Mouse (Mus musculus) urinary bladder, adult 18-20 months (tissue): Measurements from ENCODE around the gene Atp1a4.
A peak's percentile ranks its signal among the peaks of the same experiment; 100 is the strongest.
"Not testable (repeated sequence)": the region's sequence is repeated elsewhere in the genome, so short reads cannot be mapped to it uniquely, and the experiment has no call there.

Experiments used
- DNase-seq, 2 experiments: peaks; one replicate each; pipeline ENCODE4 v3.0.0; 2022; ENCODE audit warnings: low spot score in 2 of 2, mixed read lengths in 2 of 2

Atp1a4 gene

GRCm38 (mm10) chr1:172281522-172282254 lies 23.5 kb upstream of the Atp1a4 start:
- peak in 1 of 2 experiments; percentile 49 for DNase-seq

GRCm38 (mm10) chr1:172279768-172280509 lies 21.7 kb upstream of the Atp1a4 start:
- DNase-seq: no peak

GRCm38 (mm10) chr1:172278328-172278727 lies 20.1 kb upstream of the Atp1a4 start:
- no peak for DNase-seq

- no peak for DNase-seq
These were observed 19.0 kb upstream of the Atp1a4 start for GRCm38 (mm10) chr1:172277172-172277571.

DNA sequence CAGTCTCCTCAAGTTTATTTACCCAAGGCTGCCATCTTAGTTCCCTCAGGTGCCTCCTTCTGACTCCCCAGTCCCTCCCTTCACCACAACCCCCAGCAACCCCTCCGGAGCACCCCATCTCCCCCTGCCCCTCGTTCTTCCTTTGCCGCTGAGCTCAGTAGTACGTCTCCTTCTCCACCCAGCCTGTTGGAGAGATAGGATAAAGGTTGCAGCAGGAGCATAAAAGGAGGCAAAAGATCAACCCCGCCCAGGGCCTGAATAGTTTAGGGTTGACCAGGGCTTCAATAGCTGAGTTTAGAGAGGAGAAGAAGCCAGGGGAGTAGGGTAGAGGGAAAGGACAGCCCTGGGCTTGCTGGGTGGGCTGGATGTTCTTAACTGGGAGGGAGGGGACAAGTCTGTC lies 16.3 kb upstream of the Atp1a4 start:
- DNase-seq: no peak

DNA sequence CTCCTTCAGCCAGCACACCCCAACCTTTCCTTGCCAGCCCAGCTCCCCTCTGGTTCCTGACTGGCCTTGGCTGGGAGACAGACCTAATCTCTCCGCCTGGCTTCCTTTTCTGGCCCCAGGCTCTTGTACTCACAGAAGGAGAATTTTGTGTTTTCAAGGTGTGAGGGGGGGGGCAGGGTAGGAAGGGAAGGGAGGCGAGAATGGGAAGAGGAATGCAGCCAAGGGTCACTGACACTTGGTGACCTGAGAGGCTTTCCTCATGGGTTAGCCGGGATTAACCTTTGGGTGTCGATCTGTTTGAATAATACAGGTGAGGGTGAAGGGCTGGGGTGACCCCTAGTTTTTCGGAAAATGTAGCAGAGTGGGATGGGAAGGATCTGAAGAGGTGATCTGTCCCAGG lies 15.9 kb upstream of the Atp1a4 start:
- DNase-seq: no peak

DNA sequence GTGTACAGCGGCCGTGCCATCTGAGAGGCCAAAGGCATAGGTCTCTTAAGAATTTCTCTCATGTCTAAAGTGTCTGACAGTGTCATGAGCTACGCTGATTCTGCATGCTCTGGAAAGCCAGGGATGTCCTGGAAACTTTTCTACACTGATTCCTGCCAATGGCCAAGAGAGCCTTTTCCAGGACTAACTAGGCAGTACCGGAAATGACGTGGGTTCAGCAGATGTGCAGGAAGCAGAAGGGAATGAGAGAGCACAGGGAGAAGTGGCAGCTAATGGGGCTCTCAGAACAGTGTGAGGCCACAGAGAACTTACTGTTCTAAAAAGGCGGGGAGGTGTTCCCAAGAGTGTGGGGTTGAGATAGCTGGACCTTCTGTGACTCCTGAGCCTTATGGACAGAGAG lies 15.2 kb upstream of the Atp1a4 start:
- DNase-seq: no peak

GRCm38 (mm10) chr1:172271765-172272164 lies 13.6 kb upstream of the Atp1a4 start:
- DNase-seq: no peak

DNA sequence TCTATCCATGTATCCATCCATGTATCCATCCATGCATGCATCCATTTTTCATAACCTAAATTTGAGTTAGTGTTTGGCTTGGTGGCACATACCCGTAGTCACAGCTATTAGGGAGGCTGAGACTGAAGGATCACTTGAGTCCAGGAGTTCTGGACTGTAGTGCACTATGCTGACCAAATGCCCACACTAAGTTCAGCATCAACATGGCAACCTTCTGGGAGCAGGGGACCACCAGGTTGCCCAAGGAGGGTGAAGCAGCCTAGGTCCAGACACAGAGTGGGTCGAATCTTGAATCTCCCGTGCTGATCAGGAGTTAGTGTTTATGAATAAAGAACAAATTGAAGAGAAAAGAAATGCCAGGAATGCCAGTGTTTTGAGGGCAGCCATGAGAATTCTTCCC lies 13.0 kb upstream of the Atp1a4 start:
- DNase-seq: no peak

DNA sequence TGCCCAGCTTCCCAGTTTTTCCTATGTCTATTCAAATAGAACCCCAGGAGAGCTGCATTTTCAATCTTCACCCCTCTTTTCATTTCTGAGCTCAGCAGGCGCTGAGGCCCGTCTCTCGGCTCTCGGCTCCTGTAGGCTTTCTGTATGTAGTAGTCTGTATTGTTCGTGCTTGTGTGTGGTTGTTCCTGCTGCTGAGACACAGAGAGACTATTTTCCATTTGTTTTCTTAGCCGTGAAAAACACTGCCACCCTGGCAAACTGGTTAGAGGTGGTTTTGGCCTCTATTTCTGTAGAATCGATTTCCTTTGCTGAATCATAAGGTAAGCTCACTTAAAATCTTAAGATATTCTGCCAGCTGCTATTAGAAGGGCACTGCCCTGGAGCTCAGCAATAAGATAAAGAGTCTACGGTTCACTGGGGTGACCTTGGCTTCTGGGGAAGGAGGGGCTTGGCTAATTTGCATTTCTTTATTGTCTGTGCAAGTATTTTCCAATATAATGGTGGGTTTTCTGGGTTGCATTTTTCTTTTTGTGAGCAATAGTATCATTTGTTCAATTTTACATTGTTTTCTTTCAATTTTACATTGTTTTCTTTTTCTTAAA lies 3.4 kb upstream of the Atp1a4 start, which contains the start of gene Igsf8:
Gene Igsf8 (plus strand): TSS at position 165 of the 602 bp plus-strand sequence.
- no peak for DNase-seq

DNA sequence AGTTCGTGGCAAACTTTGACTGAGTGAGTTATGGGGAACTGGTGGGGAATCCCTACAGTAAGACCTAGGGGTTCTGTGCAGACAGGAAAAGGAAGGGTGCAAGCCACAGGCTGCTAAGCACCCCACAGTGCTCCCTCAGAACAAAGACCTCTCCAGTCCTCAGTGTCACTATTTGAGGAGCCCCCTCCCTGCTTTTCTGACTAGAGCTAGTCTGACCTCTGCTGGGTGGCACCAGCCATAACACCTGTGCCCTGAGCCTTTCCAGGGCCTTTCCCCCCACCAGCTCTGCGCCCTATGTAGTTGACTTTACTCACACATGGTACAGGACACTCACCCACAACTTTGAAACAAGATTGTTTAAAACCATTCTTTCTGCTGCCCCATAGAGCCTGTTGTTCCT lies 10.5 kb downstream of the Atp1a4 start:
- no peak for DNase-seq

DNA sequence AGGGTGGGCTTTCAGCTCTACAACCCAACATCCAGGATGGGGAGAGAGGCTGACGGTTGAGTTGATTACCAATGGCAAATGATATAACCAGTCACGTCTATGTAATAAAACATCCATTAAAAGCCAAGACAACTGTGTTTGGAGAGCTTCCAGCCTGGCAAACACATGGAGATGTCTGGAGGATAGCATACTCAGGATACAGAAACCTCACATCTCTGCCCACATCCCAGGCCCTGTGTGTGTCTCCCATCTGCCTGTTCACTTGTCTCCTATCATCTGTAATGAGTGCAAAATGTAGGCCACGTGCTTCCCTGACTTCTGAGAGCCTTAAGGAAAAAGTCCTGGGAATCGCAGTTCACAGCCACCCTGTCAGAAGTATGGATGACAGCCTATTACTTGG lies 11.0 kb downstream of the Atp1a4 start:
- no peak for DNase-seq

DNA sequence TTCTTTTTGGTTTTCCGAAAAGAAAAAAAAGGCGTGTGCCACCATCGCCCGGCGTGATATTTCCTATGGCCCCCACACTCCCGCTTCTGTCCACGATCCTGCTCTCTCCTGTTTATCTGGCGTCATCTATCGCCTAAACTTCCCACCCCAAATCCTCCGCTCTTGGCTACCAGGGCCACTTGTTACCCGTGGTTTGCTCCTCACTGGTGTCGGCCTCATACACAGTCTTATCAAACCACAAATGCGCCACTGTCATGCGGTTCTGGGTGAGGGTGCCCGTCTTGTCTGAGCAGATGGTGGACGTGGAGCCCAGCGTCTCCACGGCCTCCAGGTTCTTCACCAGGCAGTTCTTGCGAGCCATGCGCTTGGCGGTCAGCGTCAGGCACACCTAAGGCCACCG lies 13.6 kb downstream of the Atp1a4 start:
- not testable (repeated sequence) for DNase-seq

DNA sequence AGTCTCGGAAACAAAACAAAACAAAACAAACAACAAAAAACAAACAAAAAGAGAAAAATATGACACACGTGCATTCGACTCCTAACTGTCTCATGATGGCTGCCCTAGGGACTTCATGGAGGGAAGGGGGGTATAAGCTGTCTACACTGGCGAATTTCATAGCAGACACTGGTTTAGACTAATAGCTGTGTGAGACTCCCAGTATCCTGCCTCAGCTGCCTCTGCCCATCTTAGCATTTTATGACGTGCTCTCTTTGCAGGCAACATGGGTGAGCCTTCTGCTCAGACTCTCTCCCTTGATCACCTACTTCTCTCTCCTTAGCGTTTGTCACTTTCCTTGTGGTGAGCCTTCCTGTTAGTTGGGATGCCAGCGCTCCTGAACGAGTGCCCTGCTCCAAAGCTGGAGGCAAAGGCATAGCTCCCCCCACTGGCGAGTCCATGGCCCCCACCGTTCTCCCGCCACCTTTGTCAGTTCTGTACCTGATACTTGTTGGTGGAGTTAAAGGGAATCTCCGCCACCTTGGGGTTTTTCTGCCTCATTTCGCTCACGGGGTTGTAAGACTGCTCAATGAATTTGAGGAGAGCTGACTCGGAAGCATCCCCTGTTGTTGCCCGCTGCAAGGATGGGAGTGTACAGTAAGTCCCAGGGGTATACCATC lies 14.5 kb downstream of the Atp1a4 start:
- DNase-seq: no peak

GRCm38 (mm10) chr1:172242401-172242800 lies 15.8 kb downstream of the Atp1a4 start:
- DNase-seq: no peak

DNA sequence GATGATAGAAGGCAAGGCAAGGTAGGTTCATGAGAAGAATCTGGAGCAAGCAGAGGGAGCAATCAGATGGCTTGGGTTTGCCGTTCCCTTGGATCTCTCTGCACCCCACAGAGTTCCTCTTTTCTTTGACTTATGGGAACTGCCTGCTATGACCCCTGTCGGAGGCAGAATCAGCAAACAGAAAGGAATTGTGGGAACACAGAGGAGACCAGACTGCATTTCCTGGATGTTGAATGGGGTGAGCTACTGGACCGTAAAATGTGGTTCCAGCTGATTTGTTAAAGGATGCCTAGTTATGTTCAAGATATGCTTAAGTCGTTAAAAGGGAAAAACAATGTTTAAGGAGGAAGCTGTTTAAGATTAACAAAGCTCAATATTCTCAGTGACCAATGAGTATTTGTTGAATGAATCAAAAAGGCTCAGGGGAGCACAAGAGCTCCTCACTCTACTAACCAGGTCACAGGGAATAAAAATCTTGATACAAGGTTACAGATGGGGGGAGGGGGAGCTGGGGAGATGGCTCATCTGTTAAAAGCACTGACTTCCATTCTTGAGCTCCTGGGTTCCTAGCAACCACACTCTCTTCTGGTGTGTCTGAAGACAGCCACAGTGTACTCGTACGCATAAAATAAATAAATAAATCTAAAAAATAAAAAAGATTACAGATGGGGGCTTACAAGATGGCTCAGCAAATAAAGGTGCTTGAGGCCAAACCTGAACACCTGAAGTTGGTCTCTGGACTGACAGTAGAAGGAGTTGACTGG lies 17.1 kb downstream of the Atp1a4 start:
- DNase-seq: no peak

- DNase-seq: no peak
These were observed 29.0 kb downstream of the Atp1a4 start for GRCm38 (mm10) chr1:172229215-172229614.

GRCm38 (mm10) chr1:172228209-172228608 lies 30.0 kb downstream of the Atp1a4 start:
- DNase-seq: no peak

DNA sequence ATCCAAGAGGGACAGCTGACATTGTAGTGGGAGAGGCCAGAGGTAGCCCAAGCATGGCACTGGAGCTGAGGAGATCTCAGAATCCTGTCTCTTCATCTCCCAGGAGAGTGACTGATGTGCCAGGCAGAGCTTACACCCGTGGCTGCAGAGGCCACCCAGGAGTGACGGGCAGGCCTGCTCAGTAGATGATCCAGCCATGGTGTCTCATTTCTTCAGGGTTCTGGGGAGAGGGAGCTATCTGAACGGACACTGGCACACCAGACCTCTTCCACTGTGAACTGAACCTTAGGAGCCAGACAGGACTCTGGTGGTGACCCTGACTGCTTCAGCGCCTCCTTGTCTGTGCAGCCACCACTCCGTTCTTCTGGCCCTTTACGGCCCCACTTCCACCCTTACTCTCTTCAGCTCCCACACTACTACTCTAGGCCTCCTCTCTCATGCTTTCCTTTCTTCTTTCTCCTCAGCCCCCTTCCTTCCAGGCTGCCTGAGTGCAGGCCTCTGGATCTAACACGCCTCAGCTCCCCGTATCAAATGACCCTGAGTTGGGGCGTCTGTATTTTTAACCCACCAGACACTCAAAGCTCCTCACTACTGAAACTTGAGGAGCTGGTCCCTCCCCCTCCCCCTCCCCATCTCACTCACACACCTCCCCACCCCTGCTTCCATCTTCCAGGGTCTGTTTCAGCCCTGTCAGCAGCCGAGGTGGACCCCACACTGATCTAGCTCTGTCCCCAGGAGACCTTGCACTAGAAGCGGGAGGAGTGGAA lies 36.7 kb downstream of the Atp1a4 start:
- DNase-seq: no peak

DNA sequence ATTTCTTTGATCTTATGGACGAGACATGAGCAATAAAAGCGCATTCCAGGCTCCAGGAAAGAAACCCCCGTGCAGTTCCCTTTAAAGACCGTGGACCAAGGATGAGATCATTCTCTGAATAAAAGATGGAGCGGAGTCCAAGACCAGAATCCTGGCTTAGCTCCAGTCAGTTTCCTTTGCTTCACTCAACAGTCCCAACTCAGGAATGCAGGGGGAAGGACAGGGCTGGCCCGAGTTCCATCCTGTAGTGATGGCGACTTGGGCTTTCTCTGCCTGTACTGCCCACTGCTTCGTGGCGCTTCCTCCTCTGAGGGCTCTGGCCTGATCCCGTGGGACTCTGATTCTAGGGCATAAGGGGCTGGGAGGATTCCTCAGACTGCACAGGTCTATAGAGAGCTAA lies 37.8 kb downstream of the Atp1a4 start:
- DNase-seq: no peak
